Mouse (Mus musculus) testis, adult 2 months (tissue): ENCODE measurements around the gene Trappc10.

Experiments used
- CTCF ChIP-seq: fragments of 200-500 bp; IDR thresholded peaks from 2 replicates; pipeline ENCODE4 v1.5.1; 2012; ENCODE audit warnings: low read depth, mild to moderate bottlenecking, inconsistent platforms, low read length, moderate library complexity; ENCODE audit not compliant: control insufficient read depth, insufficient read depth, insufficient replicate concordance
- POLR2A ChIP-seq: fragments of 200-500 bp; IDR thresholded peaks from 2 replicates; pipeline ENCODE4 v1.6.1; 2012; ENCODE audit warnings: low read depth, mild to moderate bottlenecking, inconsistent platforms, low read length, moderate library complexity; ENCODE audit not compliant: control insufficient read depth

DNA sequence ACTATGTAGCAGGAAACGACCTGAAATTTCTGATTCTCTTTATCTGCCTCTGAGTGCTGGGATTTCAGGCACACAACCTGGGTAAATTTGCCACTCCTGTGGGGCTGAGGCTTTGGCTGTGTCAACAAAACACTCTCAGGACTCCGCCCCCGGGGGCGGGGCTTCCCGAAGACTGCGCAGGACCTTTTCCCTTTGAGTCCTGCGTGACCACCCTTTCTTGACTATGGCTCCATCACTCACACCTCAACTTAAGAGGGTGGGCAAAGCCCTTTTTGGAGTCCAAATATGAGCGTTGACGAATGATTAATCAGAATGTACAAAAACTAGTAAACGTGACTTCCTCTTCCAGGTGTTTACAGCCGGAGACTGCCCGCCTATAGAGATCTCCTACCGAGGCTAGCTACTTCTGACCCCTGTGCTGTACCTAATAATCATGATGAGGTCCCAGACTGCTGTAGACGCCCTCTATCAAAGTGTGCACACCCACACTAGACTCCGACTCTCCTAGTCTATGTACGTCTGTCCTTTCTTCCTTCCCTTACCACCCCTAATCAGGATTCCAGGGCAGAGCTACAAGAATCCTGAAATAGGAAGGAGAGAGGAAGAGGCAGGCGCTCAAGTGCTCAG is 85.1 kb downstream of the Trappc10 start:
- TF ChIP-seq CTCF (no peak), POLR2A (no peak)
